12 mouse cellular contexts compared by ENCODE assay signal in genomic region chr14:73453164-73453563, GRCm38 (mm10). TPM values are rescaled to one million over a fixed set of nuclear protein-coding genes. Genes with fewer than 3 reads are reported as not detected.
DNase-seq lines count a peak whose midpoint lies in the region; ATAC-seq and TF ChIP-seq lines count a peak whose summit lies in the region.
"Had no signal": no experiment of that assay in that cellular context is flagged by ENCODE, and none has a peak within 500 bp of the region (broad histone marks: within the 10 kb centered on the region; RNA-seq: fewer than 3 reads in every experiment).

No protein-coding gene starts in this region.

- WGBS in liver, adult 2 months, result 38% methylated on average over 12 of the region's 12 CpGs

- DNase-seq in liver, adult 2 months (ENCODE audit: extremely low read depth, low read depth, low spot score), result peak; percentile 30
- DNase-seq in liver, result no peak
- peak; percentile 66 for DNase-seq in adrenal gland, postnatal 25 days
- DNase-seq in kidney, adult 11 months, result peak; percentile 56
- no peak for DNase-seq in heart, adult 18-20 months
- no peak for DNase-seq in right cerebral cortex, adult 18-20 months
- no peak for DNase-seq in frontal cortex, postnatal 14 days (ENCODE audit: low spot score in 2 of 2)
- DNase-seq: cerebellum, adult 11 months; heart, postnatal 10 days had no signal

- TF ChIP-seq POLR2A in liver, adult 2 months (IDR thresholded peaks at IDR 0.05; ENCODE audit: extremely low read depth, insufficient read depth, low read length), result no peak

- H3K27ac ChIP-seq in liver, adult 2 months (replicated peaks; ENCODE audit: insufficient read depth, low read depth, low read length), result no peak overlapping the region
- H3K27ac ChIP-seq: forebrain, embryonic 12.5 days; midbrain, embryonic 13.5 days had no signal

- no peaks in the 10 kb centered on the region for H3K79me2 ChIP-seq in liver, adult 2 months (ENCODE audit: control insufficient read depth, insufficient read depth, low read length)

- no peak overlapping the region for H3K4me3 ChIP-seq in liver, adult 2 months (ENCODE audit: insufficient read depth, low read depth, low read length)
- H3K4me3 ChIP-seq: forebrain, embryonic 12.5 days; midbrain, embryonic 13.5 days had no signal

- TF ChIP-seq CTCF in liver, adult 2 months (IDR thresholded peaks at IDR 0.05; ENCODE audit: low read depth, low read length), result no peak

- peaks cover 8% of the 10 kb centered on the region for H3K4me1 ChIP-seq in liver, adult 2 months (ENCODE audit: control insufficient read depth, insufficient read depth, low read length)
- H3K4me1 ChIP-seq: forebrain, embryonic 12.5 days; midbrain, embryonic 13.5 days had no signal

- H3K36me3 ChIP-seq in liver, adult 2 months (ENCODE audit: control insufficient read depth, insufficient read depth, low read length), result no peaks in the 10 kb centered on the region
- H3K36me3 ChIP-seq: forebrain, embryonic 12.5 days; midbrain, embryonic 13.5 days had no signal

- ATAC-seq in megakaryocyte, adult 5-6 weeks (ENCODE audit: poor library complexity, severe bottlenecking), result 0 out of 2 replicates have a peak, but pooled peaks have one; percentile 12
- ATAC-seq: midbrain, embryonic 13.5 days had no signal

- no peaks in the 10 kb centered on the region for H3K27me3 ChIP-seq in liver, adult 2 months (ENCODE audit: control insufficient read depth, insufficient read depth, low read length)
- H3K27me3 ChIP-seq: forebrain, embryonic 12.5 days; midbrain, embryonic 13.5 days had no signal

- no peak overlapping the region for H3K9ac ChIP-seq in liver, adult 2 months (ENCODE audit: low read depth, low read length)
- H3K9ac ChIP-seq: forebrain, embryonic 12.5 days; midbrain, embryonic 13.5 days had no signal

RNA-seq across cellular contexts. Expression of gene Med4, which starts 56.7 kb away (rescaled TPM):
- 10.1 and 11.2 TPM in 2 replicates for total RNA-seq in liver, adult 2 months (2014; rRNA removed)
- polyA plus RNA-seq in liver, adult 2 months (2012; rRNA removed), result 6.1 and 6.3 TPM in 2 replicates
- 26.0 and 28.0 TPM in 2 replicates for total RNA-seq in adrenal gland, postnatal 25 days (2021)
- total RNA-seq in megakaryocyte, adult 5-6 weeks (2015), result 29.7 and 32.8 TPM in 2 replicates
- 51.0 and 51.3 TPM in 2 replicates for total RNA-seq in megakaryocyte, adult 5-6 weeks (2017)
- total RNA-seq in heart, adult 18-20 months (2021), result 10 to 100 TPM; 21.3 to 23.7 TPM

Comparison
In these comparisons a context has a peak if more than half of its experiments do, and no peak if none do; other contexts are left out.
1. DNase-seq: peak in liver, adult 2 months (single experiment), adrenal gland, postnatal 25 days (single experiment) and kidney, adult 11 months (single experiment); none in liver (single experiment), heart, adult 18-20 months (0 of 2), right cerebral cortex, adult 18-20 months (single experiment) and frontal cortex, postnatal 14 days (0 of 2).